Mouse (Mus musculus): Measurements from ENCODE around the gene Rpa3.
A peak's percentile ranks its signal among the peaks of the same experiment; 100 is the strongest.

The Rpa3 gene

GRCm38 (mm10) chr6:8259004-8259666 is at the start of gene Rpa3, which contains the start of the genes Umad1 and Gm45062:
Gene Rpa3, minus strand, starts transcription at chr6:8259173.
Gene Umad1, plus strand, starts transcription at chr6:8259288.
Gene Gm45062, plus strand, starts transcription at chr6:8259450.
- peak; percentile 97 for DNase-seq (ENCODE audit: low spot score)

GRCm38 (mm10) chr6:8307878-8308775 is 49.2 kb upstream of the Rpa3 start:
- no peak for DNase-seq (ENCODE audit: low spot score)

- no peak for DNase-seq (ENCODE audit: low spot score)
These were observed 40.3 kb upstream of the Rpa3 start for GRCm38 (mm10) chr6:8299066-8299863.

- no peak for DNase-seq (ENCODE audit: low spot score)
These were observed 35.2 kb upstream of the Rpa3 start for GRCm38 (mm10) chr6:8294048-8294784.

- no peak for DNase-seq (ENCODE audit: low spot score)
These were observed 30.0 kb upstream of the Rpa3 start for GRCm38 (mm10) chr6:8288755-8289580.

- DNase-seq (ENCODE audit: low spot score) = no peak
These were observed 27.2 kb upstream of the Rpa3 start for GRCm38 (mm10) chr6:8286146-8286545.

- DNase-seq (ENCODE audit: low spot score) = no peak
These were observed 26.5 kb upstream of the Rpa3 start for GRCm38 (mm10) chr6:8285401-8285960.

- DNase-seq (ENCODE audit: low spot score) = no peak
These were observed 24.3 kb upstream of the Rpa3 start for GRCm38 (mm10) chr6:8283255-8283654.

GRCm38 (mm10) chr6:8278426-8279002 is 19.5 kb upstream of the Rpa3 start:
- DNase-seq (ENCODE audit: low spot score) = peak; percentile 48

- DNase-seq (ENCODE audit: low spot score) = no peak
These were observed 17.5 kb upstream of the Rpa3 start for GRCm38 (mm10) chr6:8276431-8276830.

- peak; percentile 59 for DNase-seq (ENCODE audit: low spot score)
These were observed 16.1 kb upstream of the Rpa3 start for GRCm38 (mm10) chr6:8275098-8275497.

GRCm38 (mm10) chr6:8274387-8275054 is 15.5 kb upstream of the Rpa3 start:
- peak; percentile 61 for DNase-seq (ENCODE audit: low spot score)

GRCm38 (mm10) chr6:8271047-8271446 is 12.1 kb upstream of the Rpa3 start:
- DNase-seq (ENCODE audit: low spot score) = no peak

GRCm38 (mm10) chr6:8259667-8260044 is 683 bp upstream of the Rpa3 start:
- DNase-seq (ENCODE audit: low spot score) = no peak

- DNase-seq (ENCODE audit: low spot score) = peak; percentile 36
These were observed 657 bp downstream of the Rpa3 start for GRCm38 (mm10) chr6:8258316-8258715.

GRCm38 (mm10) chr6:8228596-8228995 is 30.4 kb downstream of the Rpa3 start:
- DNase-seq (ENCODE audit: low spot score) = no peak

GRCm38 (mm10) chr6:8227035-8227434 is 31.9 kb downstream of the Rpa3 start:
- DNase-seq (ENCODE audit: low spot score) = no peak

- DNase-seq (ENCODE audit: low spot score) = peak; percentile 25
These were observed 48.3 kb downstream of the Rpa3 start for GRCm38 (mm10) chr6:8210661-8211060.

- no peak for DNase-seq (ENCODE audit: low spot score)
These were observed 49.1 kb downstream of the Rpa3 start for GRCm38 (mm10) chr6:8209866-8210186.
